Mouse (Mus musculus): ENCODE measurements around the gene Wdr45. TPM values are rescaled to one million over a fixed set of nuclear protein-coding genes. Genes with fewer than 3 reads are reported as not detected.

The Wdr45 gene
- total and polyA plus RNA-seq, 2 experiments from 2014 or later, result 27.2 to 34.6 TPM

GRCm38 (mm10) chrX:7722691-7723090, 8.6 kb downstream of the Wdr45 start:
- H3K4me1 ChIP-seq (ENCODE audit: insufficient read depth, low read length), result no peaks in the 10 kb centered on the region
- H3K27ac ChIP-seq (ENCODE audit: low read depth, low read length), result no peak overlapping the region
- ATAC-seq (ENCODE audit: low FRiP score), result no peak
- no peak for DNase-seq (ENCODE audit: low spot score)
- peak overlapping the region; percentile 48 for H3K4me3 ChIP-seq (ENCODE audit: low read depth, low read length)
- 0 out of 2 replicates have a peak, but pooled peaks cover 3% of the 10 kb centered on the region for H3K36me3 ChIP-seq (ENCODE audit: insufficient read depth, low read length)
- H3K9me3 ChIP-seq (ENCODE audit: low read length), result no peaks in the 10 kb centered on the region
- 39% methylated on average over 4 of the region's 4 CpGs for WGBS
- 0 out of 2 replicates have a peak overlapping the region, but pooled peaks have one; percentile 50 for H3K9ac ChIP-seq (replicated peaks; ENCODE audit: low read length, poor library complexity, severe bottlenecking)
- no peak for TF ChIP-seq CTCF (IDR thresholded peaks at IDR 0.05)
- no peaks in the 10 kb centered on the region for H3K27me3 ChIP-seq (ENCODE audit: insufficient read depth, low read length)
- H3K4me2 ChIP-seq (ENCODE audit: low read depth, low read length, poor library complexity, severe bottlenecking), result peak overlapping the region; percentile 61

DNA sequence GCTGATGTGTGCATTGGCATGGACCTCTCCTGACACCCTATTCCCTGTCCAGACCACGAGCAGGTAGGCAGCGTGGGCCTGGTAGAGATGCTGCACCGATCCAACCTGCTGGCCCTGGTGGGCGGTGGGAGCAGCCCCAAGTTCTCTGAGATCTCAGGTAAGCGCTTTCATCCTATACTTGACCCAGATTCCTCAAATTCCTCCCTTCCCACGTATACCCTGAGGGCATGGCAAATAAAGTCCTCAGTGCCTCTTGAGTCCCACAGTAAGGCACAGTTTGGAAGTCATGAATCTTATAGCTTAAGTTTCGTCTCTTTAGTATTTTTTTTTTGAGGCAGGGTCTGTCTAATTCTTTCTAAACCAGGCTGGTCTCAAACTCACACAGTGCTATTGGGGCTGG, 10.0 kb downstream of the Wdr45 start:
- no peak for DNase-seq (ENCODE audit: low spot score)
- ATAC-seq (ENCODE audit: low FRiP score), result no peak
- 0 out of 2 replicates have a peak, but pooled peaks cover 3% of the 10 kb centered on the region for H3K36me3 ChIP-seq (ENCODE audit: insufficient read depth, low read length)

GRCm38 (mm10) chrX:7725841-7726240, 11.7 kb downstream of the Wdr45 start:
- Histone ChIP-seq H3K27me3 (ENCODE audit: insufficient read depth, low read length) (no peaks in the 10 kb centered on the region), H3K9ac (replicated peaks; ENCODE audit: low read length, poor library complexity, severe bottlenecking) (no peak overlapping the region), H3K4me3 (ENCODE audit: low read depth, low read length) (no peak overlapping the region), H3K4me2 (ENCODE audit: low read depth, low read length, poor library complexity, severe bottlenecking) (no peak overlapping the region), H3K36me3 (ENCODE audit: insufficient read depth, low read length) (0 out of 2 replicates have a peak, but pooled peaks cover 3% of the 10 kb centered on the region), H3K4me1 (ENCODE audit: insufficient read depth, low read length) (no peaks in the 10 kb centered on the region), H3K9me3 (ENCODE audit: low read length) (no peaks in the 10 kb centered on the region), H3K27ac (ENCODE audit: low read depth, low read length) (no peak overlapping the region)
- TF ChIP-seq CTCF (IDR thresholded peaks at IDR 0.05), result no peak
- no peak for ATAC-seq (ENCODE audit: low FRiP score)
- no peak for DNase-seq (ENCODE audit: low spot score)
- WGBS, result 84% methylated on average over 12 of the region's 12 CpGs

More for the DNA sequence above, 10.0 kb downstream of the Wdr45 start:
- Histone ChIP-seq H3K9ac (replicated peaks; ENCODE audit: low read length, poor library complexity, severe bottlenecking) (no peak overlapping the region), H3K9me3 (ENCODE audit: low read length) (no peaks in the 10 kb centered on the region), H3K27me3 (ENCODE audit: insufficient read depth, low read length) (no peaks in the 10 kb centered on the region), H3K4me1 (ENCODE audit: insufficient read depth, low read length) (no peaks in the 10 kb centered on the region), H3K4me2 (ENCODE audit: low read depth, low read length, poor library complexity, severe bottlenecking) (no peak overlapping the region), H3K27ac (ENCODE audit: low read depth, low read length) (no peak overlapping the region), H3K4me3 (ENCODE audit: low read depth, low read length) (no peak overlapping the region)
- TF ChIP-seq CTCF (IDR thresholded peaks at IDR 0.05), result no peak
- WGBS, result 87% methylated on average over 6 of the region's 7 CpGs

DNA sequence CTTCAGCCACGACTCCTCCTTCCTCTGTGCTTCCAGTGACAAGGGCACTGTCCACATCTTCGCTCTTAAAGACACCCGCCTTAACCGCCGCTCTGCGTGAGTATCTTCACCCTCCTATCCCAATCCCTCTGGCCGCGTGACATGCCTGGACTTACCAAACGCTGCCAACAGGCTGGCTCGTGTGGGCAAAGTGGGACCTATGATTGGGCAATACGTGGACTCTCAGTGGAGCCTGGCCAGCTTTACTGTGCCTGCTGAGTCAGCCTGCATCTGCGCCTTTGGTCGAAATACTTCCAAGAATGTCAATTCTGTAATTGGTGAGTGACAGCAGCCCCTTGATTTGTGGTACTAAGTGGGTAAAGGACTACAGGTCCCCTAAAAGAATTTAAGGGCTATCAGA, 13.0 kb downstream of the Wdr45 start:
- whole genome bisulfite sequencing, result 97% methylated on average over 13 of the region's 13 CpGs

GRCm38 (mm10) chrX:7728215-7728921, 14.2 kb downstream of the Wdr45 start, which contains the start of gene Praf2:
Gene Praf2 (plus strand): TSS chrX:7728439.
- H3K27ac ChIP-seq (ENCODE audit: low read depth, low read length), result peak within 1 kb of the TSS; percentile 62
- H3K36me3 ChIP-seq (ENCODE audit: insufficient read depth, low read length), result 0 out of 2 replicates have a peak, but pooled peaks cover 3% of the 10 kb centered on the region
- 16% methylated on average over 42 of the region's 42 CpGs for WGBS
- no peaks in the 10 kb centered on the region for H3K27me3 ChIP-seq (ENCODE audit: insufficient read depth, low read length)
- TF ChIP-seq CTCF (IDR thresholded peaks at IDR 0.05), result peak; percentile 19; the same call in 1 of the 2 replicates
- H3K9ac ChIP-seq (replicated peaks; ENCODE audit: low read length, poor library complexity, severe bottlenecking), result peak within 1 kb of the TSS; percentile 52
- peak within 1 kb of the TSS; percentile 39 for H3K4me3 ChIP-seq (ENCODE audit: low read depth, low read length)
- H3K9me3 ChIP-seq (ENCODE audit: low read length), result no peaks in the 10 kb centered on the region
- peak; percentile 92 for ATAC-seq (ENCODE audit: low FRiP score)
- H3K4me1 ChIP-seq (ENCODE audit: insufficient read depth, low read length), result no peaks in the 10 kb centered on the region
- DNase-seq (ENCODE audit: low spot score), result peak; percentile 93
- H3K4me2 ChIP-seq (ENCODE audit: low read depth, low read length, poor library complexity, severe bottlenecking), result peak within 1 kb of the TSS; percentile 48

More for the DNA sequence above, 13.0 kb downstream of the Wdr45 start:
- Histone ChIP-seq H3K27me3 (ENCODE audit: insufficient read depth, low read length) (no peaks in the 10 kb centered on the region), H3K9ac (replicated peaks; ENCODE audit: low read length, poor library complexity, severe bottlenecking) (no peak overlapping the region), H3K4me2 (ENCODE audit: low read depth, low read length, poor library complexity, severe bottlenecking) (no peak overlapping the region), H3K9me3 (ENCODE audit: low read length) (no peaks in the 10 kb centered on the region), H3K36me3 (ENCODE audit: insufficient read depth, low read length) (0 out of 2 replicates have a peak, but pooled peaks cover 3% of the 10 kb centered on the region), H3K27ac (ENCODE audit: low read depth, low read length) (0 out of 2 replicates have a peak overlapping the region, but pooled peaks have one; percentile 12), H3K4me1 (ENCODE audit: insufficient read depth, low read length) (no peaks in the 10 kb centered on the region), H3K4me3 (ENCODE audit: low read depth, low read length) (no peak overlapping the region)
- no peak for TF ChIP-seq CTCF (IDR thresholded peaks at IDR 0.05)
- ATAC-seq (ENCODE audit: low FRiP score) (no peak), DNase-seq (ENCODE audit: low spot score) (no peak)

DNA sequence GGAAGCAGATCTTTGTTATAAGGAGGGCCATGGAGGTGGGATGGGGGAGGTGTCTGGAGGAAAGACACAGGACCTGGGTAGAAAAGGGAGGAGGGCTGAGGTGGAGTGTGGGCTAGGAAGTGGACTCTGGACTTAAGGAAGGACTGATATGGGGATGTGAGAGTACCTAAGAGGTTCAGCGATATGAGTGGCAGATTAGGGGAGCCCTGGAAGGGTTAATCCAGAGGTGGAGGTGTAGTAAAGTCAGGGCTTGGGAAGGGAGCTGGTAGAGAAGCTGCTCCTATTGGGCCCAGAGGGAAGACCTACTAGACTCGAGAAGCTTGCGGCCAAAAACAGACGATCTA, 14.8 kb downstream of the Wdr45 start:
- Histone ChIP-seq H3K9me3 (ENCODE audit: low read length) (no peaks in the 10 kb centered on the region), H3K4me2 (ENCODE audit: low read depth, low read length, poor library complexity, severe bottlenecking) (peak overlapping the region; percentile 48), H3K9ac (replicated peaks; ENCODE audit: low read length, poor library complexity, severe bottlenecking) (peak overlapping the region; percentile 52), H3K36me3 (ENCODE audit: insufficient read depth, low read length) (0 out of 2 replicates have a peak, but pooled peaks cover 3% of the 10 kb centered on the region), H3K27me3 (ENCODE audit: insufficient read depth, low read length) (no peaks in the 10 kb centered on the region), H3K27ac (ENCODE audit: low read depth, low read length) (peak overlapping the region; percentile 62; the same call in 1 of the 2 replicates), H3K4me3 (ENCODE audit: low read depth, low read length) (peak overlapping the region; percentile 39), H3K4me1 (ENCODE audit: insufficient read depth, low read length) (no peaks in the 10 kb centered on the region)
- DNase-seq (ENCODE audit: low spot score) (no peak), ATAC-seq (ENCODE audit: low FRiP score) (no peak; the same call in none of the 2 replicates)
- no peak for TF ChIP-seq CTCF (IDR thresholded peaks at IDR 0.05)
- WGBS, result 39% methylated on average over 4 of the region's 4 CpGs

All from midbrain, postnatal 0 days (tissue).